Mouse (Mus musculus) c-Kit-negative CD71-positive TER-119-positive erythroid progenitor cells, embryonic 14.5 days (primary cell): ENCODE results near the gene Prkag3.

Source experiments
- DNase-seq: peaks from one replicate; pipeline ENCODE4 v3.0.0-alpha.2; 2013; ENCODE audit warnings: low read depth, low spot score

Prkag3 gene

GRCm38 (mm10) chr1:74713099-74713858 is 35.7 kb downstream of the Prkag3 start, which contains the start of gene Cyp27a1:
TSS of gene Cyp27a1 (plus strand) at chr1:74713574.
- DNase-seq = no peak

DNA sequence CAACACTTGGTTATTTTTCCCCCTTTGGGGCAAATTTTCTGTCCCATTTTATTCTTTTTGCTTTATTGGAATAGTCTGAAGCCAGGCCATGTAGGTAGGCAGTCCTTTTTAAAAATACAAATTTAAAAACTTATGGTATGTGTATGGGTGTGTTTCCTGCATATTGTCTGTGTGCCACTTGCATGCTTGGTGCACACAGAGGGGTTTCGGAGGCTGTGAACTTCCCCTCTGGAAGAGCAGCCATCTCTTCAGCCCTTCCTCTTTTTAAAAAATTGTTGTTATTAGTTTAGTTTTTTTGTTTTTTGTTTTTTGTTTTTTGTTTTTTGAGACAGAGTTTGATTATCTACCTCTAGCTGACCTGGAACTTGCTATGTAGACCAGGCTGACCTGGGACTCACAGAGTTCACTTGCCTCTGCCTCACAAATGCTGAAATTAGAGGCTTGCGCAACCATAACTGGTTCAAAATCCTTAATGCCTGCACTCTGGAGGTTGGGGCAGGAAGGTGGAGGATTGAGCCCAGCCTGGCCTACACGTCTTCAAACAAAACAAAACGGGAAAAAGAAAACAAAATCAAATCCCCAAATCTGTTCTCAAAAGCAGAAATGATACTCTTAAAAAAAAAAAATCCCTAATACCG is 36.4 kb downstream of the Prkag3 start:
- DNase-seq = no peak

DNA sequence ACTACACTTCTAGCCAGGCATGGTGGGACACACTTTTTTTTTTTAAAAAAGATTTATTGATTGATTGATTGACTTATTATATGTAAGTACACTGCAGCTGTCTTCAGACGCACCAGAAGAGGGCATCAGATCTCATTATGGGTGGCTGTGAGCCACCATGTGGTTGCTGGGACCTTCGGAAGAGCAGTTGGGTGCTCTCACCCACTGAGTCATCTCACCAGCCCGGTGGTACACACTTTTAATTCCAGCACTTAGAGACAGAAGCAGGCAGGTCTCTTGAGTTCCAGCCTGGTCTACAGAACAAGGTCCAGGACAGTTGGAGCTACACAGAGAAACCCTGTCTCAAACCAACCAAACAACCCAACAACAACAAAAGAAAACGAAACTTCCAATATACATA is 37.0 kb downstream of the Prkag3 start:
- DNase-seq = no peak

- no peak for DNase-seq
These were observed 39.5 kb downstream of the Prkag3 start for GRCm38 (mm10) chr1:74709566-74709965.

- DNase-seq = no peak
These were observed 44.0 kb downstream of the Prkag3 start for GRCm38 (mm10) chr1:74705016-74705415.

- no peak for DNase-seq
These were observed 44.9 kb downstream of the Prkag3 start for GRCm38 (mm10) chr1:74704156-74704555.

- no peak for DNase-seq
These were observed 46.9 kb downstream of the Prkag3 start for GRCm38 (mm10) chr1:74702142-74702553.

DNA sequence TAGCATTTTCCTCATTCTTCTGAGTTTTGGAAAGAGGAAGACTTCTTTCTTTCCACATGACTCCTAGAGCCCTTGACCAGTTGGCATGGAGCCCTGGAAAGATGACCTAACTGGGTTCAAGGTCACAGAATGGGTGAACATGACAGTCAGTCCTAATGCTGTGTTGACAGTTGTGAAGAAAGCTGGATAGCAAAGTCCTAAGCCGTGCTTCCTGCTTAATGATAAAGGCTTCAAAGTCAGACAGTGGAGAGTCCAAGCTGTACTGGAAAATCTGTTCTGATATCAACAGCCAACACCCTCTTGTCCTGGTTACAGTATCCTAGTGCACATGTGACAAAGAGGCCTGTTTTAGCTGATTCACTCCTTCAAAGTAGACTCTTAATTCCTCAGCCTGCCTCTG is 50.2 kb downstream of the Prkag3 start:
- DNase-seq = no peak

- no peak for DNase-seq
These were observed 50.7 kb downstream of the Prkag3 start for GRCm38 (mm10) chr1:74698353-74698752.

DNA sequence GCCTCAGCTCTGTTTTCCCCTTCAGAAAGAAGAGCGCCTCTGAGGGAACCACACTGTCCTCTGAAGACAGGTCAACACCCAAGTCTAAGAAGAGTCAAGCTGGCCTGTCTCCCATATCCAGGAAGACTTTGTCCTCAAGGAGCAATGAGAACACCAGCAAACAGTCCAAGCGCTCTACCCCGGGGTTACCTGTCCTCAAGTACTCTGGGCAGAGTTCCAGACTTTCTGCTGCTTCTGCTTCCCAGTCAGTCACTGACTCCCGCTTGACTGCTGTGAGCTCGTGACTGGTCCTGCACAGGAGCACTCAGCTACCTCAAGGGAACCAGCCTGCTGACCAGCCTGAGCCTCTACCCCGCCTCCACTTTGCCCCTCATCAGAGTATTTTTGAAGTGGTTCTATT is 51.6 kb downstream of the Prkag3 start:
- DNase-seq = no peak

DNA sequence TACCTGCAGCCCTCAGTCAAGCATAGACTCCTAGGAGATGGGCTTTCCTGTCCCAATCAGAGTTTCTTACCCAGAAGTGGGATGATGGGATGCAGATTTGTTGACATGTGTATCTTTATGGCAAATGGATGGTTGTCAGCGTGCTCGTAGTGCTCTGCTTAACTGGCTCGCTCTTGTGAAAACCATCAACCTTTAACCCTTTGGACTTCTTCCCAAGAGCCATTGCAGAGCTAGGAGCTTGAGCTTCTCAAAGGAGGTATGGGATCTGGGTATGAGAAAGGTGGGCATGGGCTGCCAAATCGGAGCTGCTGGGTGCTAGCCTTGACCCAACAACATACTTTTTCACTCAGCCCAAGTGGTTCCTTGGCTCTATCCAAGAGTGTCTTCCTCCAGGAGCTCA is 53.2 kb downstream of the Prkag3 start:
- DNase-seq = no peak

GRCm38 (mm10) chr1:74693891-74694583 is 55.0 kb downstream of the Prkag3 start:
- no peak for DNase-seq
